10 mouse cellular contexts compared by ENCODE assay signal in the genomic region with DNA sequence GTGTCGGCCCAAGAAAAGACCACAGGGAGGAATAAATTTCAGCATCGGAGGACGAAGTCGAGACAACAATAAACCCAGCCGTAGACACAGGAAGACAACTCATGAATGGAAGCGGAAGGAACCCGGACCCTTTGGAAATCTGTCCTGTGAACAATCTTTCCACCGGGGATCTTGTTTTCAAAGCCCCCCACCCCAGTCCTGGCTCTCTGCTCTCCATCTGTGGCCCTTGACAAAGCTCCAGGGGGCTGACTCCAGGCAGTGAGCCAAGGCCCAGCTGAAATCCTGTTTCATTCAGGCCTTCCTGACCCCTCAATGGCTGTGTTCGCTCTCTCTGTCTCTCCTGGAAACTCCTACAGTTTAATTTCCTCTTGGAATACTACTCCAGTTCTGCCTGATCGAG.
DNase-seq lines count a peak whose midpoint lies in the region; ATAC-seq and TF ChIP-seq lines count a peak whose summit lies in the region.
"Had no signal": no experiment of that assay in that cellular context is flagged by ENCODE, and none has a peak within 500 bp of the region (broad histone marks: within the 10 kb centered on the region; RNA-seq: fewer than 3 reads in every experiment).

No protein-coding gene starts in this region.

- H3K4me2 ChIP-seq in kidney, embryonic 16.5 days (replicated peaks; ENCODE audit: low read depth, low read length): 0 out of 2 replicates have a peak overlapping the region, but pooled peaks have one; percentile 10
- no peak overlapping the region for H3K4me2 ChIP-seq in stomach, embryonic 14.5 days (replicated peaks; ENCODE audit: low read depth, low read length)
- no peak overlapping the region for H3K4me2 ChIP-seq in stomach, postnatal 0 days (replicated peaks; ENCODE audit: low read depth)
- no peak overlapping the region for H3K4me2 ChIP-seq in hindbrain, embryonic 13.5 days

- H3K27ac ChIP-seq in kidney, embryonic 16.5 days (ENCODE audit: low read length): peak overlapping the region; percentile 13; the same call in 1 of the 2 replicates
- peak overlapping the region; percentile 44 for H3K27ac ChIP-seq in stomach, embryonic 14.5 days (ENCODE audit: low read length)
- H3K27ac ChIP-seq in stomach, postnatal 0 days (replicated peaks): no peak overlapping the region
- peak overlapping the region; percentile 9 for H3K27ac ChIP-seq in hindbrain, embryonic 13.5 days
- H3K27ac ChIP-seq: forebrain, embryonic 10.5 days had no signal

- DNase-seq in kidney, adult 18-20 months: no peak
- DNase-seq in stomach, postnatal 0 days (ENCODE audit: low spot score): no peak
- no peak for DNase-seq in adrenal gland, postnatal 25 days
- no peak for DNase-seq in layer of hippocampus, postnatal 25 days (ENCODE audit: extremely low spot score in 1 of 2, low spot score in 1 of 2)
- DNase-seq: thymus, postnatal 14 days had no signal

- 42% methylated on average over 10 of the region's 10 CpGs for WGBS in kidney, embryonic 16.5 days
- WGBS in stomach, embryonic 14.5 days: 78% methylated on average over 10 of the region's 10 CpGs
- WGBS in stomach, postnatal 0 days: 71% methylated on average over 10 of the region's 10 CpGs
- 22% methylated on average over 10 of the region's 10 CpGs for WGBS in hindbrain, embryonic 13.5 days

- no peak for TF ChIP-seq CTCF in stomach, postnatal 0 days (IDR thresholded peaks at IDR 0.05; ENCODE audit: low read depth)

- peaks cover 37% of the 10 kb centered on the region for H3K36me3 ChIP-seq in kidney, embryonic 16.5 days (ENCODE audit: insufficient read depth, low read length)
- peaks cover 16% of the 10 kb centered on the region for H3K36me3 ChIP-seq in stomach, embryonic 14.5 days (ENCODE audit: control insufficient read depth, insufficient read depth, low read length)
- 0 out of 2 replicates have a peak, but pooled peaks cover 2% of the 10 kb centered on the region for H3K36me3 ChIP-seq in stomach, postnatal 0 days (ENCODE audit: control insufficient read depth, insufficient read depth, low read length)
- no peaks in the 10 kb centered on the region for H3K36me3 ChIP-seq in hindbrain, embryonic 13.5 days
- H3K36me3 ChIP-seq: forebrain, embryonic 10.5 days had no signal

- H3K27me3 ChIP-seq in kidney, embryonic 16.5 days (ENCODE audit: insufficient read depth, low read length): no peaks in the 10 kb centered on the region
- no peaks in the 10 kb centered on the region for H3K27me3 ChIP-seq in stomach, embryonic 14.5 days (ENCODE audit: control insufficient read depth, insufficient read depth, low read length)
- no peaks in the 10 kb centered on the region for H3K27me3 ChIP-seq in stomach, postnatal 0 days (ENCODE audit: control insufficient read depth, insufficient read depth, low read length)
- H3K27me3 ChIP-seq in hindbrain, embryonic 13.5 days: no peaks in the 10 kb centered on the region

- H3K4me3 ChIP-seq in kidney, embryonic 16.5 days (ENCODE audit: low read length): no peak overlapping the region
- no peak overlapping the region for H3K4me3 ChIP-seq in stomach, embryonic 14.5 days (ENCODE audit: low read depth, low read length)
- H3K4me3 ChIP-seq in stomach, postnatal 0 days (ENCODE audit: low read depth, low read length): no peak overlapping the region
- H3K4me3 ChIP-seq in hindbrain, embryonic 13.5 days: no peak overlapping the region
- H3K4me3 ChIP-seq: forebrain, embryonic 10.5 days had no signal

- H3K9me3 ChIP-seq in kidney, embryonic 16.5 days (ENCODE audit: low read length): 0 out of 2 replicates have a peak, but pooled peaks cover 3% of the 10 kb centered on the region
- no peaks in the 10 kb centered on the region for H3K9me3 ChIP-seq in stomach, embryonic 14.5 days (ENCODE audit: control insufficient read depth, low read depth, low read length)
- H3K9me3 ChIP-seq in stomach, postnatal 0 days (ENCODE audit: control insufficient read depth, low read length): no peaks in the 10 kb centered on the region
- no peaks in the 10 kb centered on the region for H3K9me3 ChIP-seq in hindbrain, embryonic 13.5 days
- H3K9me3 ChIP-seq: forebrain, embryonic 10.5 days had no signal

- TF ChIP-seq EP300 in stomach, postnatal 0 days (optimal IDR thresholded peaks at IDR 0.05): no peak

- H3K9ac ChIP-seq in kidney, embryonic 16.5 days (replicated peaks; ENCODE audit: low read length): no peak overlapping the region
- no peak overlapping the region for H3K9ac ChIP-seq in stomach, embryonic 14.5 days (replicated peaks; ENCODE audit: low read depth, low read length)
- H3K9ac ChIP-seq in stomach, postnatal 0 days (ENCODE audit: low read length): no peak overlapping the region
- H3K9ac ChIP-seq in hindbrain, embryonic 13.5 days: no peak overlapping the region

- ATAC-seq in kidney, embryonic 16.5 days (ENCODE audit: low FRiP score, low TSS enrichment): peak; percentile 31; the same call in 1 of the 2 replicates
- no peak for ATAC-seq in stomach, embryonic 14.5 days (ENCODE audit: insufficient number of reproducible peaks, insufficient read depth, low FRiP score, low read depth)
- ATAC-seq in stomach, postnatal 0 days (ENCODE audit: low FRiP score, low TSS enrichment): no peak
- ATAC-seq in hindbrain, embryonic 13.5 days (ENCODE audit: low FRiP score): peak; percentile 49; the same call in 1 of the 2 replicates
- ATAC-seq: intestine, postnatal 0 days had no signal

- H3K4me1 ChIP-seq in kidney, embryonic 16.5 days (ENCODE audit: insufficient read depth, low read length): peaks cover 15% of the 10 kb centered on the region
- peaks cover 10% of the 10 kb centered on the region for H3K4me1 ChIP-seq in stomach, embryonic 14.5 days (ENCODE audit: control insufficient read depth, insufficient read depth, low read length)
- H3K4me1 ChIP-seq in stomach, postnatal 0 days (replicated peaks; ENCODE audit: control insufficient read depth, insufficient read depth): no peaks in the 10 kb centered on the region
- peaks cover 9% of the 10 kb centered on the region for H3K4me1 ChIP-seq in hindbrain, embryonic 13.5 days (replicated peaks)

Comparison
In these comparisons a context has a peak if more than half of its experiments do, and no peak if none do; other contexts are left out.
1. ATAC-seq: peak in kidney, embryonic 16.5 days (single experiment) and hindbrain, embryonic 13.5 days (single experiment); none in stomach, embryonic 14.5 days (single experiment) and stomach, postnatal 0 days (single experiment).